Mouse (Mus musculus) heart, postnatal 0 days (tissue): ENCODE measurements at regions not wholly inside any gene's neighbourhood (a gene's known extent, or its start where the extent isn't known, plus 50 kb on each side); places are given as distances from the start of the nearest gene placed in this dataset.

Experiments
- ATAC-seq: fragments of 200-750 bp; cut with Nextera tagmentation; 2 replicates; pipeline ENCODE4 v1.8.0; 2017; ENCODE audit warnings: low read depth, moderate number of reproducible peaks, moderate library complexity; ENCODE audit not compliant: insufficient read depth
- DNase-seq: peaks from one replicate; pipeline ENCODE4 v3.0.0-alpha.2; 2016; ENCODE audit warnings: low spot score
- H3K27ac ChIP-seq: fragments of 300-500 bp; sonication (generic); 2 replicates; pipeline ENCODE4 v1.5.1; 2014; ENCODE audit warnings: low read depth, mild to moderate bottlenecking
- H3K27me3 ChIP-seq: fragments of 300-500 bp; sonication (generic); 2 replicates; pipeline ENCODE4 v1.6.1; 2014; ENCODE audit warnings: low read length, mixed read lengths; ENCODE audit not compliant: control insufficient read depth, insufficient read depth
- H3K36me3 ChIP-seq: fragments of 300-500 bp; sonication (generic); replicated peaks from 2 replicates; pipeline ENCODE4 v1.6.1; 2014; ENCODE audit warnings: low read length, mixed read lengths; ENCODE audit not compliant: control insufficient read depth, insufficient read depth
- H3K4me1 ChIP-seq: fragments of 300-500 bp; sonication (generic); 2 replicates; pipeline ENCODE4 v1.6.1; 2014; ENCODE audit warnings: antibody characterized with exemption; ENCODE audit not compliant: control insufficient read depth, insufficient read depth
- H3K4me2 ChIP-seq: fragments of 300-500 bp; sonication (generic); 2 replicates; pipeline ENCODE4 v1.6.1; 2014; ENCODE audit warnings: low read depth, mild to moderate bottlenecking, low read length, moderate library complexity
- H3K4me3 ChIP-seq: fragments of 300-500 bp; sonication (generic); 2 replicates; pipeline ENCODE4 v1.5.1; 2014; ENCODE audit warnings: low read depth, low read length
- H3K9ac ChIP-seq: fragments of 300-500 bp; sonication (generic); replicated peaks from 2 replicates; pipeline ENCODE4 v1.6.1; 2014; ENCODE audit warnings: low read depth, low read length, mixed read lengths
- H3K9me3 ChIP-seq: fragments of 300-500 bp; sonication (generic); replicated peaks from 2 replicates; pipeline ENCODE4 v1.6.1; 2016; ENCODE audit warnings: low read length; ENCODE audit not compliant: control insufficient read depth
- CTCF ChIP-seq: IDR thresholded peaks from 2 replicates; pipeline ENCODE4 v1.5.1; 2016; ENCODE audit warnings: antibody characterized with exemption, control low read depth, low read depth
- EP300 ChIP-seq: IDR thresholded peaks from 2 replicates; pipeline ENCODE4 v1.6.1; 2016; ENCODE audit warnings: antibody characterized with exemption, low read depth
- WGBS: fragments of 180-500 bp; shearing (Covaris S2); extraction: QIAGEN DNeasy Blood & Tissue Kit; methylation state at CpG from one replicate; pipeline ENCODE4 v1.1.7; 2014; 5-methylcytosine and 5-hydroxymethylcytosine counted together

GRCm38 (mm10) chr9:87899800-87900199 lies 168.7 kb upstream of the Tbx18 start:
- H3K27ac ChIP-seq: no peak overlapping the region
- TF ChIP-seq CTCF: no peak
- no peak for TF ChIP-seq EP300
- H3K36me3 ChIP-seq: no peaks in the 10 kb centered on the region
- no peaks in the 10 kb centered on the region for H3K9me3 ChIP-seq
- WGBS: 85% methylated on average over 7 of the region's 7 CpGs
- DNase-seq: no peak
- ATAC-seq: no peak
- H3K4me3 ChIP-seq: no peak overlapping the region
- 0 out of 2 replicates have a peak, but pooled peaks cover 5% of the 10 kb centered on the region for H3K27me3 ChIP-seq
- no peaks in the 10 kb centered on the region for H3K4me1 ChIP-seq
- no peak overlapping the region for H3K4me2 ChIP-seq
- no peak overlapping the region for H3K9ac ChIP-seq

- Histone ChIP-seq H3K4me3 (no peak overlapping the region), H3K27ac (no peak overlapping the region), H3K27me3 (0 out of 2 replicates have a peak, but pooled peaks cover 4% of the 10 kb centered on the region), H3K4me1 (no peaks in the 10 kb centered on the region), H3K9me3 (no peaks in the 10 kb centered on the region), H3K9ac (no peak overlapping the region), H3K4me2 (no peak overlapping the region), H3K36me3 (no peaks in the 10 kb centered on the region)
- no peak for TF ChIP-seq CTCF
- TF ChIP-seq EP300: no peak
- ATAC-seq: no peak
- 78% methylated on average over 8 of the region's 8 CpGs for WGBS
- DNase-seq: no peak
Observed at GRCm38 (mm10) chr9:87921291-87921690, 190.2 kb upstream of the Tbx18 start.

- Histone ChIP-seq H3K4me3 (no peak overlapping the region), H3K4me2 (no peak overlapping the region), H3K36me3 (no peaks in the 10 kb centered on the region), H3K27ac (no peak overlapping the region), H3K4me1 (no peaks in the 10 kb centered on the region), H3K9me3 (no peaks in the 10 kb centered on the region), H3K9ac (no peak overlapping the region), H3K27me3 (0 out of 2 replicates have a peak, but pooled peaks cover 4% of the 10 kb centered on the region)
- TF ChIP-seq EP300 (no peak), CTCF (no peak)
- WGBS: 73% methylated on average over 4 of the region's 4 CpGs
- no peak for DNase-seq
- no peak for ATAC-seq
Observed at GRCm38 (mm10) chr9:87925151-87925550, 194.1 kb upstream of the Tbx18 start.

GRCm38 (mm10) chr9:87933230-87933629 lies 202.2 kb upstream of the Tbx18 start:
- ATAC-seq: no peak
- 74% methylated on average over 5 of the region's 5 CpGs for WGBS

GRCm38 (mm10) chr9:87952426-87952825 lies 221.4 kb upstream of the Tbx18 start:
- H3K9me3 ChIP-seq: no peaks in the 10 kb centered on the region
- DNase-seq: no peak
- no peaks in the 10 kb centered on the region for H3K4me1 ChIP-seq
- 77% methylated on average over 2 of the region's 2 CpGs for WGBS
- H3K4me2 ChIP-seq: no peak overlapping the region
- no peak overlapping the region for H3K4me3 ChIP-seq
- H3K9ac ChIP-seq: no peak overlapping the region
- H3K27me3 ChIP-seq: no peaks in the 10 kb centered on the region
- H3K27ac ChIP-seq: no peak overlapping the region
- TF ChIP-seq CTCF: no peak
- no peak for TF ChIP-seq EP300
- ATAC-seq: no peak
- H3K36me3 ChIP-seq: no peaks in the 10 kb centered on the region

More at GRCm38 (mm10) chr9:87933230-87933629, 202.2 kb upstream of the Tbx18 start:
- Histone ChIP-seq H3K4me3 (no peak overlapping the region), H3K36me3 (no peaks in the 10 kb centered on the region), H3K9me3 (no peaks in the 10 kb centered on the region), H3K4me1 (no peaks in the 10 kb centered on the region), H3K4me2 (no peak overlapping the region), H3K27me3 (no peaks in the 10 kb centered on the region), H3K9ac (no peak overlapping the region), H3K27ac (no peak overlapping the region)
- TF ChIP-seq CTCF (no peak), EP300 (no peak)
- DNase-seq: no peak

- no peak for TF ChIP-seq EP300
- no peak for TF ChIP-seq CTCF
- Histone ChIP-seq H3K4me3 (no peak overlapping the region), H3K4me1 (no peaks in the 10 kb centered on the region), H3K27ac (no peak overlapping the region), H3K4me2 (no peak overlapping the region), H3K9ac (no peak overlapping the region), H3K9me3 (no peaks in the 10 kb centered on the region), H3K27me3 (no peaks in the 10 kb centered on the region), H3K36me3 (no peaks in the 10 kb centered on the region)
- DNase-seq (no peak), ATAC-seq (no peak)
Observed at GRCm38 (mm10) chr9:87954941-87955340, 223.9 kb upstream of the Tbx18 start.
